Mouse (Mus musculus): ENCODE measurements at regions not wholly inside any gene's neighbourhood (a gene's known extent, or its start where the extent isn't known, plus 50 kb on each side); places are given as distances from the start of the nearest gene placed in this dataset.

GRCm38 (mm10) chr2:77358176-77358575 is 77.8 kb upstream of the Sestd1 start:
- ATAC-seq (replicated peaks; ENCODE audit: insufficient number of reproducible peaks, low FRiP score, low TSS enrichment) = no peak
- no peak overlapping the region for H3K4me2 ChIP-seq
- 60% methylated on average over 6 of the region's 6 CpGs for WGBS (ENCODE audit: insufficient replicate concordance)

DNA sequence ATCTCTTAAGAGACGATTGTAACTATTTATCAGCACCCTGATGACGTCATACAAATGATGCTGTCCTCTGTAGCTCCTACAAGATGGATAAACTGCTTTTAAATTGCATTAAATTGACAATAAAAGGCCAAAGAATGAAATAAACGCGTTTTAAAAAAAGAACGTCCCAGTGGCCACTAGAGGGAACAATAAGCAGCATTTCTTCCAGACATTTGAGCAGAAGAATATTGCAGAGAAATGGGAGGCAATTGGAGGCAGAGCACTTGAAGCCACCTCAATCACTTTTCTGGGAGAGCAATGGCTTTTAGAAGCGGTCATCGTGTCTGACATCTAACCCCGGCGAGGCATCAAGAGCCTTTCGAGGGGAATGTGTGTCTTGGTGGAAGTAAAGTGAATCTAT is 76.4 kb upstream of the Sestd1 start:
- no peak overlapping the region for H3K4me2 ChIP-seq
- H3K9ac ChIP-seq (ENCODE audit: low read depth, low read length) = no peak overlapping the region
- no peaks in the 10 kb centered on the region for H3K27me3 ChIP-seq (ENCODE audit: control insufficient read depth, insufficient read depth, low read length)
- 80% methylated on average over 10 of the region's 10 CpGs for WGBS (ENCODE audit: insufficient replicate concordance)
- no peak for ATAC-seq (replicated peaks; ENCODE audit: insufficient number of reproducible peaks, low FRiP score, low TSS enrichment)
- H3K4me1 ChIP-seq (ENCODE audit: control insufficient read depth, insufficient read depth, low read length) = peaks cover 4% of the 10 kb centered on the region; the same call in 1 of the 2 replicates
- no peak overlapping the region for H3K4me3 ChIP-seq (ENCODE audit: low read depth, low read length)
- no peaks in the 10 kb centered on the region for H3K36me3 ChIP-seq (ENCODE audit: control insufficient read depth, insufficient read depth, low read length)
- H3K27ac ChIP-seq (ENCODE audit: low read depth, low read length) = no peak overlapping the region
- H3K9me3 ChIP-seq (replicated peaks; ENCODE audit: control insufficient read depth, low read length) = no peaks in the 10 kb centered on the region

More at GRCm38 (mm10) chr2:77358176-77358575, 77.8 kb upstream of the Sestd1 start:
- no peaks in the 10 kb centered on the region for H3K36me3 ChIP-seq (ENCODE audit: control insufficient read depth, insufficient read depth, low read length)
- H3K27ac ChIP-seq (ENCODE audit: low read depth, low read length) = no peak overlapping the region
- H3K4me3 ChIP-seq (ENCODE audit: low read depth, low read length) = no peak overlapping the region
- no peaks in the 10 kb centered on the region for H3K9me3 ChIP-seq (replicated peaks; ENCODE audit: control insufficient read depth, low read length)
- no peaks in the 10 kb centered on the region for H3K27me3 ChIP-seq (ENCODE audit: control insufficient read depth, insufficient read depth, low read length)
- no peaks in the 10 kb centered on the region for H3K4me1 ChIP-seq (ENCODE audit: control insufficient read depth, insufficient read depth, low read length)
- H3K9ac ChIP-seq (ENCODE audit: low read depth, low read length) = no peak overlapping the region

GRCm38 (mm10) chr2:77351987-77352628 is 71.7 kb upstream of the Sestd1 start:
- H3K9me3 ChIP-seq (replicated peaks; ENCODE audit: control insufficient read depth, low read length) = no peaks in the 10 kb centered on the region
- no peak overlapping the region for H3K4me3 ChIP-seq (ENCODE audit: low read depth, low read length)
- no peak for ATAC-seq (replicated peaks; ENCODE audit: insufficient number of reproducible peaks, low FRiP score, low TSS enrichment)
- no peaks in the 10 kb centered on the region for H3K36me3 ChIP-seq (ENCODE audit: control insufficient read depth, insufficient read depth, low read length)
- peak overlapping the region; percentile 18; the same call in 1 of the 2 replicates for H3K27ac ChIP-seq (ENCODE audit: low read depth, low read length)
- no peak overlapping the region for H3K9ac ChIP-seq (ENCODE audit: low read depth, low read length)
- 58% methylated on average over 8 of the region's 8 CpGs for WGBS (ENCODE audit: insufficient replicate concordance)
- H3K4me2 ChIP-seq = no peak overlapping the region
- peaks cover 4% of the 10 kb centered on the region; the same call in 1 of the 2 replicates for H3K4me1 ChIP-seq (ENCODE audit: control insufficient read depth, insufficient read depth, low read length)
- H3K27me3 ChIP-seq (ENCODE audit: control insufficient read depth, insufficient read depth, low read length) = no peaks in the 10 kb centered on the region

GRCm38 (mm10) chr2:77347027-77347426 is 66.6 kb upstream of the Sestd1 start:
- 90% methylated on average over 5 of the region's 5 CpGs for WGBS (ENCODE audit: insufficient replicate concordance)
- no peak for ATAC-seq (replicated peaks; ENCODE audit: insufficient number of reproducible peaks, low FRiP score, low TSS enrichment)
- H3K4me1 ChIP-seq (ENCODE audit: control insufficient read depth, insufficient read depth, low read length) = no peaks in the 10 kb centered on the region; the same call in 1 of the 2 replicates

DNA sequence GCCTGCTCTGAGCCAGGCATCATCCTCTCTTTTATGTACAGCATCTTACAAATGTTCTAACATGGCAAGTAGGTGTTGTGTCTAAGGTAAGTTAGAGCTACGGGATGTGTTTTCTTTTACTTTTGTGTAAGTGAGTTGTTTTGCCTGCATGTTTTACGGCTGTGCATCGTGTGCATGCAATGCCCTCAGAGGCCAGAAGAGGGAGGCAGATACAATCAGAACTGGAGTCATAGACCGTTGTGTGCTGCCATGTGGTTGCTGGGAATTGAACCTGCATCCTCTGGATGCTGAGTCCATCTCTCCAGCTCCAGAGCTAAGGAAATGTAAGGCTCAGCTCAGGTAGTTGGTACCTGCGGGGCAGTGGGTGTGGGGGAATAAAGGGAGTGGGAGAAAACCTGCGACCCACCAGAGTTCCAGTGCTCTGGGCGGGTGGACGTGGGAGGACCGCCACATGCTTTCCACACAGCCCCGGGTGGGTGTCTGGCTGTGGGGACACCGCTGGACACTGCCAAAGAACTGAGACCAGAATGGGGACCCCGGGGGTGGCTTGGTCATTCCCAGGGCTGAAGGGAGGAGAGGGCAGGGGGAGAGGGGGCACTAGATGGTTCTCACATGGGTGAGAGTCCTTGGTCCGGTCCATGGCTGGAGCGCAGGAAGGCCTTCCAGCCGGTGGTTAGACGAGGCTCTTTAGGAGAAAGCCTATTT is 63.5 kb upstream of the Sestd1 start:
- 83% methylated on average over 16 of the region's 16 CpGs for WGBS (ENCODE audit: insufficient replicate concordance)
- no peak overlapping the region for H3K4me3 ChIP-seq (ENCODE audit: low read depth, low read length)
- H3K4me2 ChIP-seq = no peak overlapping the region
- no peaks in the 10 kb centered on the region for H3K27me3 ChIP-seq (ENCODE audit: control insufficient read depth, insufficient read depth, low read length)
- no peaks in the 10 kb centered on the region for H3K36me3 ChIP-seq (ENCODE audit: control insufficient read depth, insufficient read depth, low read length)
- no peak overlapping the region for H3K27ac ChIP-seq (ENCODE audit: low read depth, low read length)
- no peak overlapping the region for H3K9ac ChIP-seq (ENCODE audit: low read depth, low read length)
- no peak for ATAC-seq (replicated peaks; ENCODE audit: insufficient number of reproducible peaks, low FRiP score, low TSS enrichment)
- no peaks in the 10 kb centered on the region for H3K9me3 ChIP-seq (replicated peaks; ENCODE audit: control insufficient read depth, low read length)
- no peaks in the 10 kb centered on the region for H3K4me1 ChIP-seq (ENCODE audit: control insufficient read depth, insufficient read depth, low read length)

More at GRCm38 (mm10) chr2:77347027-77347426, 66.6 kb upstream of the Sestd1 start:
- Histone ChIP-seq H3K9me3 (replicated peaks; ENCODE audit: control insufficient read depth, low read length) (no peaks in the 10 kb centered on the region), H3K4me3 (ENCODE audit: low read depth, low read length) (no peak overlapping the region), H3K9ac (ENCODE audit: low read depth, low read length) (no peak overlapping the region), H3K27me3 (ENCODE audit: control insufficient read depth, insufficient read depth, low read length) (no peaks in the 10 kb centered on the region), H3K27ac (ENCODE audit: low read depth, low read length) (no peak overlapping the region), H3K36me3 (ENCODE audit: control insufficient read depth, insufficient read depth, low read length) (no peaks in the 10 kb centered on the region), H3K4me2 (no peak overlapping the region)

DNA sequence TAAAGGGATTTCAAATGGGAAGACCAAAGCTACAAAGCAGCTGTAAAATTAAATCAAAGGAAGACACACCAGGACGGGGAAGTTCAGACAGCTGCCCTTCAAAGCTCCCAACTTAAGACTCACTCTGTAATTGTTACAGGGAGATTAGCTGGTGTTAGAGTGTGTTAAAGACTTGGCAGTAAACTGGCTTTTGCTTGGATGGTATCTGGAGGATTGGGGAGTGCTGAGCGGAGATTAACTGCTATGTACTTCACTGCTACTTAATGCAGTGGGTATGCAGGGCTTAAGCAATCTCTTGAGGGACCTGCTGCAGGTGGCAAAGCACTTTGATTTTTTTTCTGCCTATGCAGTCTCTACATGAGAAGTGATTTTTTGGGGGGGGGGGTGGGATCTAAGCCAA is 62.0 kb upstream of the Sestd1 start:
- 35% methylated on average over 2 of the region's 2 CpGs for WGBS (ENCODE audit: insufficient replicate concordance)
- Histone ChIP-seq H3K4me2 (no peak overlapping the region), H3K4me3 (ENCODE audit: low read depth, low read length) (no peak overlapping the region), H3K27ac (ENCODE audit: low read depth, low read length) (no peak overlapping the region), H3K9ac (ENCODE audit: low read depth, low read length) (no peak overlapping the region), H3K4me1 (ENCODE audit: control insufficient read depth, insufficient read depth, low read length) (no peaks in the 10 kb centered on the region), H3K27me3 (ENCODE audit: control insufficient read depth, insufficient read depth, low read length) (no peaks in the 10 kb centered on the region), H3K9me3 (replicated peaks; ENCODE audit: control insufficient read depth, low read length) (no peaks in the 10 kb centered on the region), H3K36me3 (ENCODE audit: control insufficient read depth, insufficient read depth, low read length) (no peaks in the 10 kb centered on the region)
- ATAC-seq (replicated peaks; ENCODE audit: insufficient number of reproducible peaks, low FRiP score, low TSS enrichment) = no peak

DNA sequence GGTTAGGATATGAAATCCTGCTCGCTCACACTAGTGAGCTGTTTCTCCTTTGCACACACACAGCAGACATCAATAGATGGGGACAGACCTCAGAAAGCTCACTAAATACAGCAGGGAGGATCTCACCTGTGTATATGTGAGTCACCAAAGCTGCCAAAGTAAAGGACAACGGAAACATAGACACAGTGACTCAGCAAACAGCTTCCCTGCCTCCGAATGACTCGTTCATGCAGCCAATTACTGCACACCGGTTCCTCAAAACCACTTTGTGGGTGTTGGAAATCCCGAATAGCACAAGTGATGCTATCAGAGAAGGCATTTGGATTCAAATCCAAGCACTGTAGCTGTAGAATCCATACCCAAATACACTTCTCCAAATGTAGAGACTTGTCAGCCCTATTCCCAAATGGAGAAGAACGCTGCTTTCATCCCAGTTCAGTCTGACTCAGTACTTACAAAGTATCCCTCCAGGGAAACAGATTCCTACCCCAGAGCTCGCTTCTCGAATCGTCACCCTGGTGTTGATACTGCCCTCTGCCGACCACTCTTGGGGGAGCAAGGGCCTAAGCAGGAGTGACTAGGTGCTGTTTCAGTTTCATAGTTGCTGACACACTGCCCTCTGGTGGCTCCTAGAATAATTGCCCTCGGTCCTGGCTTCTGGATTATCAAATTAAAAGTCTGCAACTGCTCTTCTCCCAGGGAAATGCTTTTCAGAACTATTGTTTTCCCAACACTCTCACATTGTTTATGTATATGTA is 61.4 kb upstream of the Sestd1 start:
- 37% methylated on average over 12 of the region's 12 CpGs for WGBS (ENCODE audit: insufficient replicate concordance)
- Histone ChIP-seq H3K27ac (ENCODE audit: low read depth, low read length) (no peak overlapping the region), H3K27me3 (ENCODE audit: control insufficient read depth, insufficient read depth, low read length) (no peaks in the 10 kb centered on the region), H3K36me3 (ENCODE audit: control insufficient read depth, insufficient read depth, low read length) (no peaks in the 10 kb centered on the region), H3K9me3 (replicated peaks; ENCODE audit: control insufficient read depth, low read length) (no peaks in the 10 kb centered on the region), H3K4me3 (ENCODE audit: low read depth, low read length) (no peak overlapping the region), H3K4me2 (no peak overlapping the region), H3K9ac (ENCODE audit: low read depth, low read length) (no peak overlapping the region), H3K4me1 (ENCODE audit: control insufficient read depth, insufficient read depth, low read length) (no peaks in the 10 kb centered on the region)
- no peak; the same call in 1 of the 2 replicates for ATAC-seq (replicated peaks; ENCODE audit: insufficient number of reproducible peaks, low FRiP score, low TSS enrichment)

GRCm38 (mm10) chr2:77340076-77340475 is 59.7 kb upstream of the Sestd1 start:
- 74% methylated on average over 6 of the region's 6 CpGs for WGBS (ENCODE audit: insufficient replicate concordance)
- H3K4me1 ChIP-seq (ENCODE audit: control insufficient read depth, insufficient read depth, low read length) = no peaks in the 10 kb centered on the region
- no peak for ATAC-seq (replicated peaks; ENCODE audit: insufficient number of reproducible peaks, low FRiP score, low TSS enrichment)
- no peak overlapping the region for H3K4me3 ChIP-seq (ENCODE audit: low read depth, low read length)
- no peaks in the 10 kb centered on the region for H3K27me3 ChIP-seq (ENCODE audit: control insufficient read depth, insufficient read depth, low read length)
- H3K4me2 ChIP-seq = no peak overlapping the region
- no peaks in the 10 kb centered on the region for H3K36me3 ChIP-seq (ENCODE audit: control insufficient read depth, insufficient read depth, low read length)
- H3K9ac ChIP-seq (ENCODE audit: low read depth, low read length) = no peak overlapping the region
- no peaks in the 10 kb centered on the region for H3K9me3 ChIP-seq (replicated peaks; ENCODE audit: control insufficient read depth, low read length)
- no peak overlapping the region for H3K27ac ChIP-seq (ENCODE audit: low read depth, low read length)

Data from heart, embryonic 11.5 days (tissue).